Mouse (Mus musculus) layer of hippocampus, adult 6 months (tissue): ENCODE measurements around the gene Snph. TPM values are rescaled to one million over a fixed set of nuclear protein-coding genes. Genes with fewer than 3 reads are reported as not detected.

Source experiments
- long read RNA-seq, 2 experiments: library from polyadenylated mRNA; unstranded; transcript quantifications; one replicate each; pipeline ENCODE4 v2.0.0; 2019 to 2020
- polyA plus RNA-seq: library from polyadenylated mRNA; unstranded; fragments of <200 nt; fragmentation: Nextera tagmentation; gene quantifications from 2 replicates; pipeline ENCODE4 v1.2.3, GENCODE M21; 2021

The Snph gene
- 75.6 and 102 TPM in 2 replicates for polyA plus RNA-seq
- long read RNA-seq, experiment 1, full-length matches to known transcripts, result 17 of 116 reads
- long read RNA-seq, experiment 1, partial matches to known transcripts, result 13 of 116 reads
- long read RNA-seq, experiment 1, other reads (novel, unspliced or antisense), result 86 of 116 reads
- long read RNA-seq, experiment 2, full-length matches to known transcripts, result 93 of 412 reads
- long read RNA-seq, experiment 2, partial matches to known transcripts, result 84 of 412 reads
- long read RNA-seq, experiment 2, other reads (novel, unspliced or antisense), result 235 of 412 reads

DNA sequence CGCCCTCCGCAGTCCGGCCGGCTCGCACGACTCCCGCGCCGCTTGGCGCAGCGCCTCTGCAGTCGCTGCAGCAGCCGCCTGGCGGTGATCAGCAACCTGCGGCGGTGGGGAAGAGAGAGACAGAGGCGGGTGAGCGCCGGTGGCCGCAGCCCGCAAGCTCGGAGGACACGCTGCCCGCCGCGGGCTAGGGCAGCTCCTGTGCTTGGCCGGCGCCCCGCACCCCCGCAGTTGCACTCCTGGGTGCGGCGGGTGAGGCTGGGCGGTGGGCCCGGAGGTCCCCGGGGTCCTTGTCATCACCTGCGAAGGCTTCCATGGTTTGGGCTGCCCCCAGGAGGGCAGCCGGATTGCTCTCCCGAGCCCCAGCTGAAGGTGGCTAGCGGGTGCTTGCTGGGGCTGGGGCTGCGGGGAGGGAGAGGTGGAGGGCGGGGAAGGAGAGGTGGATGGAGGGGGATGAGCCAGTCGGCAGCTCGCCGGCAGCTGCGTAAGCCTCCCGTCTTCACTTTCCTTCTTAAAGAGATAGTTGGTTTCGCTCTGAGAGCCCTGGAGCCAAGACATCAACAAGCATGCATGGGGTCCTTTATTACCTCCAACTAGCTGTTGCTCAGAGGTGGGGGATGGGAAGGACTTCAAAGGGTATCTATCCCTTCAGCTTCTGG lies at the start of gene Snph:
Snph (minus strand) TSS at position 435 of the 656 bp plus-strand sequence.

GRCm38 (mm10) chr2:151668433-151668832 lies 36.0 kb upstream of the Snph start, which contains the start of gene Rad21l:
TSS of gene Rad21l (minus strand) at chr2:151668533.

GRCm38 (mm10) chr2:151571873-151572700 lies 60.3 kb downstream of the Snph start, which contains the start of gene Sdcbp2:
TSS of gene Sdcbp2 (plus strand) at chr2:151572622.

DNA sequence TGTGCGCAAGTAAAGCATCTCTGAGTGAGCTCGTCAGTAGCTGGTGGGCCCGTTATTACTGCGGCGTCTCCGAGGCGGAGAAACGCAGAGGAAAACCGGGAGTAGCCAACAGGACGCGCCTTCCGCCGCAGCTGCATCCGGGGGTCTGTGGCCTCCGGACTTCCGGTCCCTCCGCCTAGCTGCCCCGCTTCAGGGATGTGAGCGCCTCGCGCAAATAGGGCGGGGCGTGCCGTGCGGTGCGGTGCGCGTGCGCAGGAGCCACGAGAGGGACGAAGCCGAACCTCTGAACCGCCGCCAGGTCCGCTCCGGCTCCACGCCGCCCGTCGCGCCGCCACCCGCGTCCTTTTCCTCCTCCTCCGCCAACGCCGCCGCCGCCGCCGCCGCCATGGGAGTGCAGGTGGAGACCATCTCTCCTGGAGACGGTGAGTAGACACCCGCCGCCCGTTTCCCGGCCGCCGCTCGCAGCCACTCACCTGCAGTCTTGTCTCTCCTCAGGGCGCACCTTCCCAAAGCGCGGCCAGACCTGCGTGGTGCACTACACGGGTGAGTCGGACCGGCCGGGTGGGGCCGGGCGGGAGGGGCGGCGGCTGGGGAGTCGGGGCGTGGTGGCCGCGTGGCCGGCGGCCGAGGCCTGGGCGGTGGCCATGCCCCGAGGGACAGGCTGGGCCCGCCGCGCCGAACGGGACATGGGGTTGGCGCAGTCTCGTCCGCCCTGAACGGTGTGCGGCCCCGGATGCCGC lies 89.9 kb downstream of the Snph start, which contains the start of gene Fkbp1a:
Fkbp1a (plus strand) TSS at position 161 of the 740 bp plus-strand sequence.

Other genes starting within 250 kb of the Snph start
- not detected in 2 replicates for gene 4921509C19Rik, start 156.4 kb downstream of the Snph start, polyA plus RNA-seq
- gene Nsfl1c, start 138.4 kb downstream of the Snph start, polyA plus RNA-seq, result 82.5 and 97.2 TPM in 2 replicates
- 1,292 and 1,361 TPM in 2 replicates for gene Fkbp1a, start 90.1 kb downstream of the Snph start, polyA plus RNA-seq
- gene Sdcbp2, start 60.0 kb downstream of the Snph start, polyA plus RNA-seq, result 2.2 TPM in 2 replicates
- gene Rad21l, start 35.9 kb upstream of the Snph start, polyA plus RNA-seq, result 0.14 and 0.16 TPM in 2 replicates
- 6.7 and 7.1 TPM in 2 replicates for gene Tmem74b, start 69.4 kb upstream of the Snph start, polyA plus RNA-seq
- 37.8 and 42.5 TPM in 2 replicates for gene Psmf1, start 111.6 kb upstream of the Snph start, polyA plus RNA-seq
- gene Rspo4, start 210.3 kb upstream of the Snph start, polyA plus RNA-seq, result 0.08 and 0.16 TPM in 2 replicates